Mouse (Mus musculus) gastrocnemius, adult 18-20 months (tissue): ENCODE data around the gene Rbm6. TPM values are rescaled to one million over a fixed set of nuclear protein-coding genes. Genes with fewer than 3 reads are reported as not detected.
A peak's percentile ranks its signal among the peaks of the same experiment; 100 is the strongest.

Experiments used
- DNase-seq: peaks from one replicate; pipeline ENCODE4 v3.0.0; 2021; ENCODE audit warnings: low spot score
- total RNA-seq, 2 experiments: library from RNA; stranded (reverse); gene quantifications; 2 replicates each; pipeline ENCODE4 v1.2.3; 2021

Gene Rbm6
- total RNA-seq, 2 experiments from 2014 or later: 16.6 to 18.3 TPM

GRCm38 (mm10) chr9:107887804-107888266 is 14.8 kb upstream of the Rbm6 start, which contains the start of gene Mon1a:
Mon1a (plus strand) TSS chr9:107888151.
- DNase-seq: peak; percentile 91

GRCm38 (mm10) chr9:107880411-107880810 is 7.4 kb upstream of the Rbm6 start:
- no peak for DNase-seq

GRCm38 (mm10) chr9:107872350-107873098 is 513 bp downstream of the Rbm6 start:
- DNase-seq: peak; percentile 95

GRCm38 (mm10) chr9:107866081-107866480 is 7.0 kb downstream of the Rbm6 start:
- DNase-seq: no peak

GRCm38 (mm10) chr9:107864493-107864892 is 8.5 kb downstream of the Rbm6 start:
- no peak for DNase-seq

GRCm38 (mm10) chr9:107858343-107858742 is 14.7 kb downstream of the Rbm6 start:
- no peak for DNase-seq

- no peak for DNase-seq
Observed at GRCm38 (mm10) chr9:107848922-107849321, 24.1 kb downstream of the Rbm6 start.

GRCm38 (mm10) chr9:107842709-107843108 is 30.3 kb downstream of the Rbm6 start:
- DNase-seq: no peak

GRCm38 (mm10) chr9:107838869-107839268 is 34.2 kb downstream of the Rbm6 start:
- no peak for DNase-seq

- DNase-seq: no peak
Observed at GRCm38 (mm10) chr9:107833826-107834225, 39.2 kb downstream of the Rbm6 start.

- DNase-seq: no peak
Observed at GRCm38 (mm10) chr9:107831765-107832164, 41.3 kb downstream of the Rbm6 start.

- no peak for DNase-seq
Observed at GRCm38 (mm10) chr9:107812132-107812531, 60.9 kb downstream of the Rbm6 start.

- no peak for DNase-seq
Observed at GRCm38 (mm10) chr9:107810985-107811384, 62.1 kb downstream of the Rbm6 start.

GRCm38 (mm10) chr9:107791714-107792113 is 81.3 kb downstream of the Rbm6 start:
- no peak for DNase-seq

GRCm38 (mm10) chr9:107782536-107783203 is 90.4 kb downstream of the Rbm6 start:
- DNase-seq: no peak

GRCm38 (mm10) chr9:107776809-107777208 is 96.2 kb downstream of the Rbm6 start:
- DNase-seq: no peak

- DNase-seq: peak; percentile 74
Observed at GRCm38 (mm10) chr9:107774411-107774810, 98.6 kb downstream of the Rbm6 start.

GRCm38 (mm10) chr9:107771782-107772181 is 101.3 kb downstream of the Rbm6 start:
- no peak for DNase-seq

- DNase-seq: peak; percentile 92
Observed at GRCm38 (mm10) chr9:107770374-107771290, 102.4 kb downstream of the Rbm6 start, which contains the start of gene Rbm5. Rbm5 (minus strand) TSS chr9:107770996.

- no peak for DNase-seq
Observed at GRCm38 (mm10) chr9:107770037-107770373, 103.0 kb downstream of the Rbm6 start.

- no peak for DNase-seq
Observed at GRCm38 (mm10) chr9:107769445-107770000, 103.5 kb downstream of the Rbm6 start.
